Mouse (Mus musculus) G1E (cell line): ENCODE results near the gene Tmem86a. TPM values are rescaled to one million over a fixed set of nuclear protein-coding genes. Genes with fewer than 3 reads are reported as not detected.

Source experiments
- ATAC-seq: 2 replicates; pipeline ENCODE4 v1.8.0; 2016; ENCODE audit warnings: mild to moderate bottlenecking; ENCODE audit not compliant: insufficient number of reproducible peaks, poor library complexity, low FRiP score, severe bottlenecking; ENCODE audit errors: extremely low read depth
- DNase-seq: peaks from one replicate; pipeline ENCODE4 v3.0.0; 2012; ENCODE audit warnings: low spot score
- H3K27me3 ChIP-seq: 2 replicates; pipeline ENCODE4 v1.6.1; 2012; ENCODE audit warnings: mild to moderate bottlenecking, low read length, inconsistent platforms; ENCODE audit not compliant: insufficient read depth
- H3K36me3 ChIP-seq: replicated peaks from 2 replicates; pipeline ENCODE3; 2012; ENCODE audit warnings: mild to moderate bottlenecking, inconsistent platforms
- H3K4me1 ChIP-seq: 2 replicates; pipeline ENCODE4 v1.6.1; 2012; ENCODE audit warnings: low read depth, low read length, inconsistent platforms, mixed read lengths; ENCODE audit not compliant: insufficient read depth
- H3K4me3 ChIP-seq: 2 replicates; pipeline ENCODE4 v1.5.1; 2012; ENCODE audit warnings: low read depth, mild to moderate bottlenecking, inconsistent platforms, low read length, moderate library complexity, mixed read lengths
- H3K9me3 ChIP-seq: replicated peaks from 2 replicates; pipeline ENCODE4 v1.6.1; 2012; ENCODE audit warnings: inconsistent platforms
- CTCF ChIP-seq: IDR thresholded peaks from 2 replicates; pipeline ENCODE4 v1.5.1; 2012; ENCODE audit warnings: low read depth, low read length, inconsistent platforms, mixed read lengths
- GATA1 ChIP-seq: IDR thresholded peaks from 2 replicates; pipeline ENCODE4 v1.6.1; 2012; ENCODE audit warnings: borderline replicate concordance, low read length, inconsistent platforms, mixed read lengths
- GATA2 ChIP-seq: IDR thresholded peaks from 2 replicates; pipeline ENCODE4 v1.6.1; 2012; ENCODE audit warnings: low read depth, low read length, inconsistent platforms, borderline replicate concordance
- POLR2AphosphoS5 ChIP-seq: IDR thresholded peaks from 2 replicates; pipeline ENCODE4 v1.6.1; 2012; ENCODE audit warnings: low read depth, low read length, inconsistent platforms; ENCODE audit not compliant: insufficient replicate concordance
- TAL1 ChIP-seq: conservative IDR thresholded peaks from 2 replicates; pipeline ENCODE4 v1.6.1; 2012; ENCODE audit warnings: low read depth, low read length, inconsistent platforms, mixed read lengths
- polyA plus RNA-seq: library from polyadenylated mRNA; stranded (reverse); fragments of >175 nt; gene quantifications from 2 replicates; pipeline ENCODE4 v1.2.3, GENCODE M21; 2012
- total RNA-seq, 2 experiments: library from RNA; stranded (forward) in 1 of 2; stranded (reverse) in 1 of 2; fragments of 200-1000 nt in 1 of 2; fragments of >200 nt in 1 of 2; fragmentation: Nextera tagmentation in 1 of 2; gene quantifications; 2 replicates each; pipeline ENCODE4 v1.2.3; 2014 to 2017

Gene Tmem86a
- total RNA-seq (2014; fragmentation: Nextera tagmentation) = 7.1 TPM in 1 of 2 replicates, not detected in the other
- not detected in 2 replicates for total RNA-seq (2017)
- 0.04 and 0.05 TPM in 2 replicates for polyA plus RNA-seq

GRCm38 (mm10) chr7:47050366-47050765, at the start of gene Tmem86a:
Gene Tmem86a (plus strand): TSS chr7:47050601.
- H3K4me3 ChIP-seq = peak within 1 kb of the TSS; percentile 18; the same call in 1 of the 2 replicates
- H3K27me3 ChIP-seq = peaks cover 83% of the 10 kb centered on the region
- no peak for TF ChIP-seq GATA2
- no peak for TF ChIP-seq GATA1
- TF ChIP-seq TAL1 = no peak
- TF ChIP-seq POLR2AphosphoS5 = no peak
- TF ChIP-seq CTCF = no peak
- ATAC-seq (no peak; the same call in 1 of the 2 replicates), DNase-seq (no peak)
- peaks cover 4% of the 10 kb centered on the region; the same call in 1 of the 2 replicates for H3K9me3 ChIP-seq
- no peaks in the 10 kb centered on the region for H3K36me3 ChIP-seq
- H3K4me1 ChIP-seq = peaks cover 14% of the 10 kb centered on the region

GRCm38 (mm10) chr7:47000644-47000983, 49.8 kb upstream of the Tmem86a start:
- peaks cover 65% of the 10 kb centered on the region for H3K4me1 ChIP-seq
- TF ChIP-seq GATA1 (no peak), POLR2AphosphoS5 (no peak), TAL1 (no peak), CTCF (no peak), GATA2 (no peak)
- no peak overlapping the region for H3K4me3 ChIP-seq
- no peak for ATAC-seq
- no peak for DNase-seq
- peaks cover 67% of the 10 kb centered on the region for H3K36me3 ChIP-seq
- H3K27me3 ChIP-seq = no peaks in the 10 kb centered on the region
- H3K9me3 ChIP-seq = no peaks in the 10 kb centered on the region

GRCm38 (mm10) chr7:47001125-47001899, 49.1 kb upstream of the Tmem86a start:
- ATAC-seq (no peak), DNase-seq (no peak)
- H3K36me3 ChIP-seq = peaks cover 62% of the 10 kb centered on the region
- H3K9me3 ChIP-seq = no peaks in the 10 kb centered on the region
- peaks cover 67% of the 10 kb centered on the region for H3K4me1 ChIP-seq
- H3K4me3 ChIP-seq = no peak overlapping the region
- TF ChIP-seq TAL1 (0 out of 2 replicates have a peak, but pooled peaks have one; percentile 14), POLR2AphosphoS5 (no peak)
- no peaks in the 10 kb centered on the region for H3K27me3 ChIP-seq

GRCm38 (mm10) chr7:47001900-47002275, 48.5 kb upstream of the Tmem86a start:
- Histone ChIP-seq H3K4me1 (peaks cover 67% of the 10 kb centered on the region), H3K4me3 (no peak overlapping the region), H3K27me3 (no peaks in the 10 kb centered on the region), H3K9me3 (no peaks in the 10 kb centered on the region), H3K36me3 (peaks cover 57% of the 10 kb centered on the region)
- ATAC-seq = no peak
- DNase-seq = no peak
- TF ChIP-seq TAL1 (no peak), GATA2 (no peak), GATA1 (no peak), CTCF (no peak)

- Histone ChIP-seq H3K36me3 (peaks cover 40% of the 10 kb centered on the region), H3K4me1 (peaks cover 55% of the 10 kb centered on the region), H3K9me3 (no peaks in the 10 kb centered on the region), H3K4me3 (no peak overlapping the region), H3K27me3 (no peaks in the 10 kb centered on the region)
- ATAC-seq = no peak
- DNase-seq = no peak
- no peak for TF ChIP-seq GATA1
- no peak for TF ChIP-seq TAL1
- no peak for TF ChIP-seq POLR2AphosphoS5
- TF ChIP-seq CTCF = no peak
- no peak for TF ChIP-seq GATA2
Measured at GRCm38 (mm10) chr7:47003411-47004115, 46.8 kb upstream of the Tmem86a start.

GRCm38 (mm10) chr7:47007109-47007780, 43.2 kb upstream of the Tmem86a start:
- Histone ChIP-seq H3K27me3 (no peaks in the 10 kb centered on the region), H3K4me3 (peak overlapping the region; percentile 76), H3K36me3 (peaks cover 20% of the 10 kb centered on the region), H3K4me1 (peaks cover 40% of the 10 kb centered on the region), H3K9me3 (no peaks in the 10 kb centered on the region)
- DNase-seq (no peak), ATAC-seq (no peak)
- TF ChIP-seq POLR2AphosphoS5 = no peak
- no peak for TF ChIP-seq TAL1
- TF ChIP-seq GATA1 = no peak
- TF ChIP-seq CTCF = no peak
- no peak for TF ChIP-seq GATA2
